Mouse (Mus musculus) embryonic facial prominence, embryonic 14.5 days (tissue): ENCODE measurements around the gene Samd10. TPM values are rescaled to one million over a fixed set of nuclear protein-coding genes. Genes with fewer than 3 reads are reported as not detected.
A peak's percentile ranks its signal among the peaks of the same experiment; 100 is the strongest.

Experiments used
- ATAC-seq: fragments of 200-750 bp; cut with Nextera tagmentation; 2 replicates; pipeline ENCODE4 v1.8.0; 2017; ENCODE audit warnings: low read depth, moderate number of reproducible peaks, moderate TSS enrichment
- DNase-seq: peaks from one replicate; pipeline ENCODE4 v3.0.0-alpha.2; 2015; ENCODE audit warnings: low spot score
- H3K27ac ChIP-seq: fragments of 300-500 bp; sonication (generic); replicated peaks from 2 replicates; pipeline ENCODE4 v1.5.1; 2014; ENCODE audit warnings: low read depth, mild to moderate bottlenecking, low read length, moderate library complexity
- H3K27me3 ChIP-seq: fragments of 300-500 bp; sonication (generic); replicated peaks from 2 replicates; pipeline ENCODE4 v1.6.1; 2014; ENCODE audit warnings: low read length; ENCODE audit not compliant: control insufficient read depth, insufficient read depth
- H3K36me3 ChIP-seq: fragments of 300-500 bp; sonication (generic); 2 replicates; pipeline ENCODE4 v1.6.1; 2014; ENCODE audit warnings: low read length, mixed read lengths; ENCODE audit not compliant: control insufficient read depth, insufficient read depth
- H3K4me1 ChIP-seq: fragments of 300-500 bp; sonication (generic); 2 replicates; pipeline ENCODE4 v1.6.1; 2014; ENCODE audit warnings: antibody characterized with exemption, low read length; ENCODE audit not compliant: control insufficient read depth, insufficient read depth
- H3K4me2 ChIP-seq: fragments of 300-500 bp; sonication (generic); 2 replicates; pipeline ENCODE4 v1.6.1; 2014; ENCODE audit warnings: low read depth, mild to moderate bottlenecking, low read length, moderate library complexity, mixed read lengths
- H3K4me3 ChIP-seq: fragments of 300-500 bp; sonication (generic); 2 replicates; pipeline ENCODE4 v1.5.1; 2014; ENCODE audit warnings: low read depth, mild to moderate bottlenecking, low read length
- H3K9ac ChIP-seq: fragments of 300-500 bp; sonication (generic); 2 replicates; pipeline ENCODE4 v1.6.1; 2014; ENCODE audit warnings: low read depth, mild to moderate bottlenecking, low read length, moderate library complexity, mixed read lengths
- H3K9me3 ChIP-seq: fragments of 300-500 bp; sonication (generic); 2 replicates; pipeline ENCODE4 v1.6.1; 2016; ENCODE audit warnings: low read length; ENCODE audit not compliant: control insufficient read depth
- WGBS: fragments of 180-500 bp; shearing (Covaris S2); extraction: QIAGEN DNeasy Blood & Tissue Kit; methylation state at CpG from one replicate; pipeline ENCODE4 v1.1.7; 2014; 5-methylcytosine and 5-hydroxymethylcytosine counted together
- polyA plus RNA-seq: library from polyadenylated mRNA; unstranded; fragments of >200 nt; fragmentation: Nextera tagmentation; extraction: Ambion mirVana; gene quantifications from 2 replicates; pipeline ENCODE4 v1.2.1, GENCODE M21; 2014

The Samd10 gene
- polyA plus RNA-seq, 1 experiment from 2014 or later = 13.1 TPM

GRCm38 (mm10) chr2:181618761-181619495 lies 19.9 kb upstream of the Samd10 start:
- Histone ChIP-seq H3K27ac (no peak overlapping the region), H3K27me3 (no peaks in the 10 kb centered on the region), H3K9ac (no peak overlapping the region), H3K4me3 (no peak overlapping the region), H3K36me3 (peaks cover 63% of the 10 kb centered on the region), H3K4me1 (no peaks in the 10 kb centered on the region), H3K9me3 (no peaks in the 10 kb centered on the region), H3K4me2 (no peak overlapping the region)
- ATAC-seq (no peak), DNase-seq (no peak)
- WGBS = 88% methylated on average over 5 of the region's 5 CpGs

GRCm38 (mm10) chr2:181602367-181602766 lies 3.4 kb upstream of the Samd10 start:
- no peak for DNase-seq
- ATAC-seq = no peak
- Histone ChIP-seq H3K4me3 (peak overlapping the region; percentile 76), H3K27ac (no peak overlapping the region), H3K36me3 (no peaks in the 10 kb centered on the region), H3K27me3 (peaks cover 21% of the 10 kb centered on the region), H3K9me3 (no peaks in the 10 kb centered on the region), H3K4me2 (peak overlapping the region; percentile 75), H3K9ac (no peak overlapping the region), H3K4me1 (peaks cover 9% of the 10 kb centered on the region)
- 83% methylated on average over 4 of the region's 4 CpGs for WGBS

GRCm38 (mm10) chr2:181601751-181602145 lies 2.7 kb upstream of the Samd10 start:
- H3K9me3 ChIP-seq = no peaks in the 10 kb centered on the region
- ATAC-seq (no peak), DNase-seq (no peak)
- no peaks in the 10 kb centered on the region for H3K36me3 ChIP-seq
- peak overlapping the region; percentile 76 for H3K4me3 ChIP-seq
- peaks cover 26% of the 10 kb centered on the region for H3K27me3 ChIP-seq
- H3K4me2 ChIP-seq = peak overlapping the region; percentile 75
- H3K27ac ChIP-seq = peak overlapping the region; percentile 80
- peak overlapping the region; percentile 90 for H3K9ac ChIP-seq
- WGBS = 25% methylated on average over 10 of the region's 10 CpGs
- H3K4me1 ChIP-seq = peaks cover 9% of the 10 kb centered on the region

- ATAC-seq (peak; percentile 94), DNase-seq (peak; percentile 98)
- Histone ChIP-seq H3K9me3 (no peaks in the 10 kb centered on the region), H3K4me2 (peak overlapping the region; percentile 75), H3K4me3 (peak overlapping the region; percentile 76), H3K9ac (peak overlapping the region; percentile 90), H3K36me3 (no peaks in the 10 kb centered on the region), H3K4me1 (peaks cover 9% of the 10 kb centered on the region), H3K27me3 (peaks cover 26% of the 10 kb centered on the region), H3K27ac (peak overlapping the region; percentile 80)
- WGBS = under 1% methylated on average over 56 of the region's 57 CpGs
Observed at GRCm38 (mm10) chr2:181600828-181601750, 2.1 kb upstream of the Samd10 start.

- no peaks in the 10 kb centered on the region for H3K36me3 ChIP-seq
- DNase-seq (no peak), ATAC-seq (no peak)
- peak overlapping the region; percentile 75 for H3K4me2 ChIP-seq
- peaks cover 26% of the 10 kb centered on the region for H3K27me3 ChIP-seq
- WGBS = 62% methylated on average over 6 of the region's 6 CpGs
- no peaks in the 10 kb centered on the region for H3K9me3 ChIP-seq
- peak overlapping the region; percentile 76 for H3K4me3 ChIP-seq
- H3K4me1 ChIP-seq = peaks cover 9% of the 10 kb centered on the region
- peak overlapping the region; percentile 90 for H3K9ac ChIP-seq
- peak overlapping the region; percentile 80; the same call in 1 of the 2 replicates for H3K27ac ChIP-seq
Observed at GRCm38 (mm10) chr2:181600226-181600758, 1.3 kb upstream of the Samd10 start.

- Histone ChIP-seq H3K9ac (no peak overlapping the region), H3K4me3 (no peak overlapping the region), H3K27me3 (peaks cover 26% of the 10 kb centered on the region), H3K4me2 (no peak overlapping the region), H3K27ac (no peak overlapping the region), H3K4me1 (peaks cover 13% of the 10 kb centered on the region), H3K36me3 (no peaks in the 10 kb centered on the region), H3K9me3 (no peaks in the 10 kb centered on the region)
- WGBS = 69% methylated on average over 7 of the region's 7 CpGs
- DNase-seq (no peak), ATAC-seq (no peak)
Observed at GRCm38 (mm10) chr2:181597378-181598061, 1.5 kb downstream of the Samd10 start.

- H3K27me3 ChIP-seq = peaks cover 26% of the 10 kb centered on the region
- H3K4me1 ChIP-seq = peaks cover 8% of the 10 kb centered on the region
- ATAC-seq (no peak), DNase-seq (no peak)
- H3K4me3 ChIP-seq = no peak overlapping the region
- H3K9me3 ChIP-seq = no peaks in the 10 kb centered on the region
- no peak overlapping the region for H3K9ac ChIP-seq
- no peaks in the 10 kb centered on the region for H3K36me3 ChIP-seq
- H3K27ac ChIP-seq = no peak overlapping the region
- H3K4me2 ChIP-seq = no peak overlapping the region
- 38% methylated on average over 5 of the region's 6 CpGs for WGBS
Observed at GRCm38 (mm10) chr2:181596221-181596960, 2.6 kb downstream of the Samd10 start.
